Mouse (Mus musculus): Measurements from ENCODE around the gene Anapc4. TPM values are rescaled to one million over a fixed set of nuclear protein-coding genes. Genes with fewer than 3 reads are reported as not detected.

Gene Anapc4
- polyA plus RNA-seq, 1 experiment, result 24.5 TPM

DNA sequence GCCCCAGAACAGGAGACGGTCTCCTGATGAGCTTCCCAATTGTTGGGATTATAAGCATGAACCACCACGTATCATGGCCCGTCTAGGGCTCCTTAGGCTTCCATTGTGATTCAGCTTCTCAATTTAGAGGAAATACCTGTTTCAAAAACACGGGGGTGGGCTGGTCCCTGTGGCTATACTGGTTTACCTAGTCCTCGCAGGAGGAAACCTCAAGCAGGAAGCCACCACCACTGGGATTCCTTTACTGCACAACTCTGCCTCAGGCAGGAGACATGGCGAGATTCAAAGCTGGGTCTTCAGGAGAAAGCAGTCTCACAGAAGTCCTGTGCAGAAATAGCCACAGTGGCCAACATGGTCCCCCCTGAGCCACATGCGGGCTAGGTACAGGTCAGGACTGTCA is 56.1 kb downstream of the Anapc4 start:
- no peak for DNase-seq
- TF ChIP-seq POLR2A (IDR thresholded peaks at IDR 0.05; ENCODE audit: low read depth, low read length) (no peak), CTCF (conservative IDR thresholded peaks at IDR 0.05; ENCODE audit: insufficient read depth, insufficient read length, low read depth, low read length) (no peak)
- no peaks in the 10 kb centered on the region for H3K27me3 ChIP-seq (replicated peaks; ENCODE audit: control insufficient read depth, insufficient read depth, low read length)
- H3K36me3 ChIP-seq (ENCODE audit: control insufficient read depth, insufficient read depth, low read length), result no peaks in the 10 kb centered on the region
- no peak overlapping the region for H3K4me3 ChIP-seq (ENCODE audit: insufficient read depth, low read depth, low read length)
- 86% methylated on average over 7 of the region's 7 CpGs for WGBS
- no peaks in the 10 kb centered on the region for H3K4me1 ChIP-seq (ENCODE audit: control insufficient read depth, insufficient read depth, low read length)
- no peak overlapping the region for H3K27ac ChIP-seq (ENCODE audit: insufficient read depth, low read depth, low read length)

DNA sequence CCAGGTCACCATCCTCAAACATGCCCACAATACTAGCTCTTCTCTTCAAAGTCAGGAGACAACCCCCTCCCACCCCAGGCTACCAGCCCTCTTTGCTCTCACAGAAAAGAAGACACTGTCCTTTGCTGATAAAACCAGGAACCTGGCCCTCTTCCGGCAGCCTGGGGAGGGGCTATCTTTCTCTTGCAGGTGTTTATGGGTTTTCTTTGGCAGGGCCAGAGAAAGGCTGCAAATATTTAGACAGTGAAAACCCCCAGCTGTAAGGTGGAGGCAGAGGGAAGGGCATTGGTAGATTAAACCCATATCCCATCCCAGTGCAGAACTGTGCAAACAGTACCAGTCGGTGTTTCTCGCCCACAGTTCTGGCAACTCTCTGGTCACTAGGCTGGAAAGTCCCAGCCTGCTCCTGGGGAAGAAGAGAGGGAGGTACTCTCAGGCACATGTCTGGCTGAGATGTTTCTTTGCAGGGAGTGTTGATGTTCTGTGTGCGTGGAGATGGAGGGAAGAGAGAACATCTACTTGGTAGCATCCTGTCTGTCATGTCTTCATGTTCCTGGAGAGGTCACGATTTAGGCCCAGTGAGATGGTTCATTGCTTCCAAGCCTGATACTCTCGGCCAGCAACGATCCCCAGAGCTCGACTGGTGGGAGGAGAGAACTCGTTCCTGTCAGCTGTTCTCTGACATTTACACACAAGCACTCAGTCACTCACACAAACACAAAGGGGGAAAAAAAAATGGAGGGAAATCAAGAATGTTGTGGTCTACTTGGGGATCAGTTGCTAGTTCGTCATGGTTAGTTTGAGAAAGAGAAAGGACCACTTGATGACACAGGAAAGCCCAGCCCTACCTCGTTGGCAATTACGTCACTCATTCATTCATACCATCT is 58.4 kb downstream of the Anapc4 start:
- Histone ChIP-seq H3K27ac (ENCODE audit: insufficient read depth, low read depth, low read length) (no peak overlapping the region), H3K27me3 (replicated peaks; ENCODE audit: control insufficient read depth, insufficient read depth, low read length) (no peaks in the 10 kb centered on the region), H3K36me3 (ENCODE audit: control insufficient read depth, insufficient read depth, low read length) (no peaks in the 10 kb centered on the region), H3K4me3 (ENCODE audit: insufficient read depth, low read depth, low read length) (no peak overlapping the region), H3K4me1 (ENCODE audit: control insufficient read depth, insufficient read depth, low read length) (no peaks in the 10 kb centered on the region)
- no peak for DNase-seq
- TF ChIP-seq POLR2A (IDR thresholded peaks at IDR 0.05; ENCODE audit: low read depth, low read length) (no peak), CTCF (conservative IDR thresholded peaks at IDR 0.05; ENCODE audit: insufficient read depth, insufficient read length, low read depth, low read length) (no peak)
- WGBS, result 56% methylated on average over 12 of the region's 12 CpGs

DNA sequence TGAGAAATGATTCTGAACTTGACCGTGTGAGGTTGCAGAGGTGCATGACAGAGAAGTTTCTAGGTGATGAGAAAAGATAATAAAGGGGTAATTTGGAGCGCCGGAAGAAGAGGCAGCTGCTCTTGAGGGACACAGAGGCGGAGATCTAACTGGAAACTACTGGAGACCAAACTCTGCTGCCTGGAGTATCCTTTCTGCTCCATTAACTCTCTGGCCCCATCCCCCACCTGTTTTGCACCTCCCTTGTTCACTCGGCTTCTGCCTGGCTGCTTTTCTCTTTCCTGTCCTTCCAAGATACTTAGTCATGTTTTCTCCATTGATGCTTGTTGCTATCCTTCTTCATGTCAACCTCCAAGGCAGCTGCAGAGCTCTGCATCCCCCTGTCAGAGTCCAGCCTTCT is 60.1 kb downstream of the Anapc4 start:
- 36% methylated on average over 5 of the region's 5 CpGs for WGBS
- no peaks in the 10 kb centered on the region for H3K27me3 ChIP-seq (replicated peaks; ENCODE audit: control insufficient read depth, insufficient read depth, low read length)
- TF ChIP-seq CTCF (conservative IDR thresholded peaks at IDR 0.05; ENCODE audit: insufficient read depth, insufficient read length, low read depth, low read length) (no peak), POLR2A (IDR thresholded peaks at IDR 0.05; ENCODE audit: low read depth, low read length) (no peak)
- H3K27ac ChIP-seq (ENCODE audit: insufficient read depth, low read depth, low read length), result no peak overlapping the region
- H3K36me3 ChIP-seq (ENCODE audit: control insufficient read depth, insufficient read depth, low read length), result no peaks in the 10 kb centered on the region
- no peaks in the 10 kb centered on the region for H3K4me1 ChIP-seq (ENCODE audit: control insufficient read depth, insufficient read depth, low read length)
- no peak overlapping the region for H3K4me3 ChIP-seq (ENCODE audit: insufficient read depth, low read depth, low read length)
- DNase-seq, result no peak

DNA sequence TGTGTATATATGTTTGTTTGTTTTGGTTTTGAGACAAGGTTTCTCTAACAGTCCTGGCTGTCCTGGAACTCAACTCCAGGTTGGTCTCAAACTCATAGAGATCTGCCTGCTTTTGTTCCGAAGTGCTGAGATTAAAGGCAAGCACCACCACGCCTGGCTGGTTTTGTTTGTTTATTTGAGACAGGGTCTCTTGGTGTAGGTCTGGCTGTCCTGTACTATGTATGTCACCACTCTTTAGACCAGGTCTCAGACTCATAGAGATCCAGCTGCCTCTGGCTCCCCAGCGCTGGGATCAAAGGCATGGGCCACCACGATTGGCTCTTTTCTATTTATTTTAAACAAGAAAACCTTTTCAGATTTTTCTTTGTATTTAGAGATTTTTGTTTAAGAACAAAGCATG is 70.4 kb downstream of the Anapc4 start:
- no peaks in the 10 kb centered on the region for H3K27me3 ChIP-seq (replicated peaks; ENCODE audit: control insufficient read depth, insufficient read depth, low read length)
- H3K27ac ChIP-seq (ENCODE audit: insufficient read depth, low read depth, low read length), result no peak overlapping the region
- WGBS, result 47% methylated on average over 4 of the region's 4 CpGs
- H3K4me3 ChIP-seq (ENCODE audit: insufficient read depth, low read depth, low read length), result no peak overlapping the region
- DNase-seq, result no peak
- no peak for TF ChIP-seq CTCF (conservative IDR thresholded peaks at IDR 0.05; ENCODE audit: insufficient read depth, insufficient read length, low read depth, low read length)
- no peak for TF ChIP-seq POLR2A (IDR thresholded peaks at IDR 0.05; ENCODE audit: low read depth, low read length)
- H3K36me3 ChIP-seq (ENCODE audit: control insufficient read depth, insufficient read depth, low read length), result no peaks in the 10 kb centered on the region
- no peaks in the 10 kb centered on the region for H3K4me1 ChIP-seq (ENCODE audit: control insufficient read depth, insufficient read depth, low read length)

DNA sequence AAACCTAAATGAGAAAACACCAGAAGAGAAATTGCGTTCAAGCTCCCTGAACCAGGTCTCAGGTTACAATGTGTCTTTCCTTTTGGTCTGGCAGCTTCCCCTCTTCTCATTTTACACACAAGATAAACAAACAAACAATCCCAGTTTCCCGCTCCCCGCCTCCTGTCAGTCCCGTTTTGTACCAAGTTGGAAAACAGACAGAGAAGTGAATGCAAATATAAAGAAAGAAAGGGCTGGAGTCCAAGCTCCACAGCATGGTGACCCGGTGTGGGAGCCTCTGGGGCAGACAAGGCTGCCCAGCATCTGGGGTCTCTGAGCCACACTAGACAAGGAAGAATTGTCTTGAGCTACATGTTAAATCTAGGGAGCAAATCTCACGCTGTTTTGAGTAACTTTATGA is 70.9 kb downstream of the Anapc4 start:
- no peak overlapping the region for H3K4me3 ChIP-seq (ENCODE audit: insufficient read depth, low read depth, low read length)
- H3K36me3 ChIP-seq (ENCODE audit: control insufficient read depth, insufficient read depth, low read length), result no peaks in the 10 kb centered on the region
- WGBS, result 34% methylated on average over 6 of the region's 6 CpGs
- TF ChIP-seq CTCF (conservative IDR thresholded peaks at IDR 0.05; ENCODE audit: insufficient read depth, insufficient read length, low read depth, low read length) (no peak), POLR2A (IDR thresholded peaks at IDR 0.05; ENCODE audit: low read depth, low read length) (no peak)
- DNase-seq, result no peak
- no peaks in the 10 kb centered on the region for H3K4me1 ChIP-seq (ENCODE audit: control insufficient read depth, insufficient read depth, low read length)
- H3K27me3 ChIP-seq (replicated peaks; ENCODE audit: control insufficient read depth, insufficient read depth, low read length), result no peaks in the 10 kb centered on the region
- H3K27ac ChIP-seq (ENCODE audit: insufficient read depth, low read depth, low read length), result no peak overlapping the region

DNA sequence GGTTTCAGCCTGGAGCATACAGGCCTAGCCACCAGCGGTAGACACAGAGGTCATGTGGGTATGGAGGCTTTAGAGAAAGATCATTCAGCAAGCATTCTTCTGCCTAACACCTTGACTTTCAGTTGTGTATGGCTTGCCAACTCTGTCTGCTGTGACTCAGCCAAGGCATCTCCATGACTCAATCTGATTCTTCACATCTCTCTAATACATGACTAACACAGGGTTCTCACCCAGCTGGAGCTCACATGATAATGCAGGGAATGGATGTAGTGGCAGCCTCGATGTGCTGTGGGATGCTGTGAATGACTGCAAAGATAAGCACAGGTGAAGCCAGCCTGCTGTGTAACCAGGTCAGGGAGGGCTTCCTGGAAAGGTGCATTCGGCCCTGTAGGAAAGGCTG is 74.4 kb downstream of the Anapc4 start:
- no peaks in the 10 kb centered on the region for H3K4me1 ChIP-seq (ENCODE audit: control insufficient read depth, insufficient read depth, low read length)
- TF ChIP-seq CTCF (conservative IDR thresholded peaks at IDR 0.05; ENCODE audit: insufficient read depth, insufficient read length, low read depth, low read length), result no peak
- TF ChIP-seq POLR2A (IDR thresholded peaks at IDR 0.05; ENCODE audit: low read depth, low read length), result no peak
- no peaks in the 10 kb centered on the region for H3K27me3 ChIP-seq (replicated peaks; ENCODE audit: control insufficient read depth, insufficient read depth, low read length)
- H3K27ac ChIP-seq (ENCODE audit: insufficient read depth, low read depth, low read length), result no peak overlapping the region
- no peak for DNase-seq
- no peak overlapping the region for H3K4me3 ChIP-seq (ENCODE audit: insufficient read depth, low read depth, low read length)
- 89% methylated on average over 3 of the region's 3 CpGs for WGBS
- H3K36me3 ChIP-seq (ENCODE audit: control insufficient read depth, insufficient read depth, low read length), result no peaks in the 10 kb centered on the region

DNA sequence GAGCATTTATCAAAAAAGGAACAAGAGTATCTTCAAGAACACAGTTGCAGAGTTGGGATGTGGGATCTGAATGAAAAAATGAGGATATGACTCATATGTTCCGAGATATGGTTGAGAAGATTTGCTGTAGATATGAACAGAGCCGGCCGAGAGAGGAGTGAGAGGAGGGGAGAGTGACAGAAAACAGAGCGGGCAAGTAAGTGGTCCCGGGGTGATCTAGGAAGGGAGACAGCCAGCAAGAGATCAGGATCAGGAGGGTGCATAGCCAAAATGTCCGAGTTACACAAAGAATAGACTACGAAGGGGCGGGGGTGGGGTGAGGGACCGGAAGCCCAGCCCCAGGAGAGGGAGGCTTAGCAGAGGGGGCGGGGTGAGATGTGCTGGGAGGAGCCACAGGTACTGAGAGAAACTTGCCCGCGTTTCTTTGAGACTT is 76.4 kb downstream of the Anapc4 start:
- H3K4me1 ChIP-seq (ENCODE audit: control insufficient read depth, insufficient read depth, low read length), result no peaks in the 10 kb centered on the region
- no peaks in the 10 kb centered on the region for H3K27me3 ChIP-seq (replicated peaks; ENCODE audit: control insufficient read depth, insufficient read depth, low read length)
- H3K27ac ChIP-seq (ENCODE audit: insufficient read depth, low read depth, low read length), result no peak overlapping the region
- no peaks in the 10 kb centered on the region for H3K36me3 ChIP-seq (ENCODE audit: control insufficient read depth, insufficient read depth, low read length)
- 34% methylated on average over 12 of the region's 12 CpGs for WGBS
- TF ChIP-seq CTCF (conservative IDR thresholded peaks at IDR 0.05; ENCODE audit: insufficient read depth, insufficient read length, low read depth, low read length) (no peak), POLR2A (IDR thresholded peaks at IDR 0.05; ENCODE audit: low read depth, low read length) (no peak)
- DNase-seq, result no peak
- H3K4me3 ChIP-seq (ENCODE audit: insufficient read depth, low read depth, low read length), result peak overlapping the region; percentile 4; the same call in 1 of the 2 replicates
